Mouse (Mus musculus) 416B (cell line): ENCODE data around the gene Ifitm5.

Experiments
- DNase-seq: peaks from one replicate; pipeline ENCODE4 v3.0.0; 2011; ENCODE audit warnings: low read depth

Ifitm5 gene

DNA sequence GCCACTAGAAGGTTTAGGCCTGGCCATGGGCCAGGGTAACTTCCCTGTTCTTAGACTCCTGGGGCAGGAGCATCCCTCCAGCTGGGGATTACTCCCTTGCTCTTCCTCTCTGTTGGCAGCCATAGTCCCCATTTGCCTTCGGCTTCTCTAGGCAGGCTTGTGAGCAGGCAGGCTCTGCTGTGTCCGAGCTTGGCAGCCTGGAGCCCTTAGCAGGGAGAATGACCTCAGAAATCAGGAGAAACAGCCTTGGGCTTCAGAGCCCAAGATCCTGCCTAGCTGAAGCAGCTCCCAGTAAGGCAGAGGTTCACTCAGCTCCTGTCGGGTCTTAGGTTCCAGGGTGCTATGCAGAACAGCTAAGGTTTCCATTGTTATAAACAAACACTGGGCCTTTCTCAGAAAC, 51.0 kb downstream of the Ifitm5 start:
- no peak for DNase-seq
